Mouse (Mus musculus): ENCODE results near the gene Spint4.

DNA sequence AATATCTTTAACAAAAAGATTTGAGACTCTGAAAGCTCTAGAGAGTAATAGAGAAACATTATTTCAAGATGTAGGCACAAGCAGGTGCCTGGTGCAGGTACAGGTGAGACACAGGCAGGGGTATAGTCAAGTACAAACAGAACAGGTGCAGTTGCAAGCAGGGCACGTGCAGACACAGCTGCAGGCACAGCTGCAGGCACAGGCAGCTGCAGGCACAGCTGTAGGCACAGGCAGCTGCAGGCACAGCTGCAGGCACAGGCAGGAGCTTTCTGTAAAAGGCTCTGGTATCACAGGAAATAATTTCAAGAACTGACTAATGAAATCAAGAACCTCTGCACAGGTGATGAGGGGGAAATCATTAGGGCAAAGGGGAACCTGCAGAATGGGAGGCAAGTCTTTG is 27.4 kb upstream of the Spint4 start:
- TF ChIP-seq POLR2A (IDR thresholded peaks at IDR 0.05; ENCODE audit: low read depth, low read length) (no peak), TCF12 (IDR thresholded peaks at IDR 0.05; ENCODE audit: low read depth, low read length) (no peak)
